Mouse (Mus musculus): ENCODE data around the gene S100a9.

S100a9 gene

DNA sequence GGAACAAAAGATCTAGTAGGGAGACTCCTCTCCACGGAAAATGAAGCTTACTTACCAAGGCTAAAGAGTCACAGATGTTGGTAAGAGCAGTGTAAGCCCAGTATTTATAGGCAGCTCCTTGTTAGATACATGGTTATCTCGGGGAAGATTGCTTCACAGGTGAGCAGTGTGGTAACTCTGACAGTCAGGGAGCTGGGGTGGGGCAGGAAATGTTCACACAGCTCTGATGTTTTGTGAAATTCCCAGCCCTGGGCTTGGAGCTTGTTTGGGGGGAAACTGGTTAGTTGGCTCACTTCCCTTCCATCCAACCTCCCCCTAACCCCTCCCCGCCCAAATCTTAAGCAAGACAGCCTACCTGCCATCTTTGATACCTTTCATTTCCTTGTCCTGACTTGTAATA, at the start of gene S100a9:
Gene S100a9, minus strand, starts transcription at position 109 of the 400 bp plus-strand sequence.
- no peak for DNase-seq

GRCm38 (mm10) chr3:90726606-90727005, 31.1 kb upstream of the S100a9 start, which contains the start of gene Pglyrp4:
Gene Pglyrp4 (plus strand): TSS chr3:90726906.
- no peak for DNase-seq

- peak; percentile 79 to 88 for DNase-seq
These were observed 14.3 kb upstream of the S100a9 start for GRCm38 (mm10) chr3:90709591-90710460.

- DNase-seq = peak in 1 of 2 experiments; percentile 27
These were observed 13.1 kb upstream of the S100a9 start for GRCm38 (mm10) chr3:90708523-90709202.

GRCm38 (mm10) chr3:90702244-90702643, 6.7 kb upstream of the S100a9 start:
- no peak for DNase-seq

GRCm38 (mm10) chr3:90693496-90693895, 2.0 kb downstream of the S100a9 start:
- no peak for DNase-seq

- no peak for DNase-seq
These were observed 8.7 kb downstream of the S100a9 start for GRCm38 (mm10) chr3:90686835-90687234.

GRCm38 (mm10) chr3:90683929-90684328, 11.6 kb downstream of the S100a9 start:
- no peak for DNase-seq

GRCm38 (mm10) chr3:90678656-90679055, 16.9 kb downstream of the S100a9 start:
- no peak for DNase-seq

GRCm38 (mm10) chr3:90668846-90669245, 26.7 kb downstream of the S100a9 start, which contains the start of gene S100a8:
Gene S100a8 (plus strand): TSS chr3:90668978.
- DNase-seq = peak; percentile 70 to 78

- peak in 1 of 2 experiments; percentile 20 for DNase-seq
These were observed 31.3 kb downstream of the S100a9 start for GRCm38 (mm10) chr3:90664219-90664618.

DNA sequence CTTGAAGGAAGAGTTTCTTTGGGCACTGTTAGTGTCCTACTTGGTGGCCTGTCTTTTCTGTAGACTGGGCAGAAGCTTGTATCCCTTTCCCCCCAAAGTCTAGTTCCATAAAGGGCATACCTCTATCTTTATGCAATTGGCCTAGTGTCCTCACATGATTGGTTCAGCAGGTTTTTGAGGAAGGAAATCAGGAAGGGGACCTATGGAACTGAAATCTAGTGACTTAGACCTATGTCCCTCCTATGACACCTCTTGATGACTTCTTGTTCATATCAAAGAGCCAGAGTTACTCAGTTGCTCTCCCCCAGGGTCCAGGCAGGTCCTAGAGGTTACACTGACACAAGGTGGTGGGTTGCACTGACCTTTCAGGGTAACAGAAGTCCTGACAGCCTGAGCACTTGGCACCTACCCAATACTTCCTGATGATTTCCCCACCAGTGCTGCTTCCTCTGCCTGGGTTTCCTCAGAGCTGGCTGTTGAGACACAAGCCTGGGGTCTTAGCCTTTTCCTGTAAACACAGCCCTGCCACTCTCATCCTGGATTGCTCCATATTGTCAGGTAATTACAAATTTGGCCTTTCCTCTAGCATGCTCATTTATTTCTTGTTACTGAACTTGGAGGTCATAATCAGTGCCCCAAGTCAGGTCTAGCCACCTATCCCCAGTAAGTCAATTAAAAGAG, 36.0 kb downstream of the S100a9 start:
- peak; percentile 21 to 24 for DNase-seq

GRCm38 (mm10) chr3:90657405-90657804, 38.1 kb downstream of the S100a9 start:
- DNase-seq = peak in 1 of 2 experiments; percentile 22

DNA sequence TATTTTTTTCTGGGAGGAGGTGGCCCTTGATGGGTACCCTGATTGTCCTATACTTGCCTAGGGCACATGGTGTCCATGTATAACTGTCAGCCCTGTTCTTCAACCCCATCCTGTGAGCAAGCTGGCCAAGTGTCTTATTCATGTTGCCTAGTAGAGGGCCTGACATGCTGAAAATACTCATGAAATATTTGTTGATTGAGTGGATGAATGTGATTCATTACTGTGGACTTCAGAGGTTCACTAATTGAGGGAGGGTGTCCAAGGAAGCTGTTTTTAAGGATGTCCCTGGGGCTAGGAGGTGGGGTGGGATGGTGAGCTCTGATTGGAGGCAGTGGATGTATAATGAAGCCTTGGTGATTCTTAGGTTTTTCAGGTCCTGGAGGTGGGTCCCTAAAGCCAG, 41.8 kb downstream of the S100a9 start, which contains the start of gene S100a7a:
Gene S100a7a, plus strand, starts transcription at position 301 of the 400 bp plus-strand sequence.
- no peak for DNase-seq

DNA sequence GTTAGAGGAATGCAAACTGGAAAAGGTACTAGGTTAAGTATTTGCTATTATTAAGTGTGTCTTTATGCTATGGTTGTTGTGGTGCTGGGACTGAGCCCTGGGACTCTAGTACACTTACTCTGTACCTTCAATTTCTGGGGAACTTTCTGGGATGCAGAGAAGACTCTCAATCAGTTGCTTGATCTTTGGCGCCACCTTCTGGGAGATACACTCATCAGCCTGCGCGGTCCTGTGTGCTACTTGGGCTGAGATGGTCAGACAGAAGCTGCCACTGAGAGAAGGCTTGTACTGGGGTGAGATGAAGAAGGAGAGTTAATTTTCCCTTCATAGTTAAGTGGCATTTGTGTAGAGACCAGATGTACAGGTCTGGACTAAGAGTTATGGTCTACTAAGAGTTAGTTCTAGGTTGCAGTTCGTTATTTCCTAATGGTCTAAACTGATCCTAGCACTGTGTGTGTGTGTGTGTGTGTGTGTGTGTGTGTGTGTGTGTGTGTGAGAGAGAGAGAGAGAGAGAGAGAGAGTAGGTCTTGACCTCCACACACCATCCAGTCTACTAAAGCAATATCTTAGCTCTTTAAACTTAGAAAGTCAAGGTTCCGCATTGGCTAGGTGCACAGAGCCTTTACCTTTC, 42.5 kb downstream of the S100a9 start:
- peak; percentile 49 to 77 for DNase-seq

- DNase-seq = no peak
These were observed 45.7 kb downstream of the S100a9 start for GRCm38 (mm10) chr3:90649832-90650231.

DNA sequence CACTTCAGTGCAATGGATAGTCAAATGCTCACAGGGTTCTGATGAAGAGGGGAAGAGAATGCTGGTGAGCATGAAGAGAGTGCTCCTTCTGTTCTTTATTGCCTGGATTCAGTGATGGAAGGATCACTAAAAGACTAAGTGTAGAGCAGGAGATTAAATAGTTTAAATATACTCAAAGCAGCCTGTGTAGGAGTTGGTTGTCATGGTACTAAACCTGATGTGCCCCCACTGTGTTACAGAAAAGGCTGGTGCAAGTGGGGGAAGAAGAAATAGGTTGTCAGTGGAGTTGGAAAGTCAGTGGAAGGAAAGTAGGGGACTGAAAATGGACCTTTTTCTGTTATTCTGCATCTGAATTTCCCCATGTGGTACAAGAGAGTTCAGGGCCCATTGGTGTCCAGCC, 46.5 kb downstream of the S100a9 start:
- DNase-seq = no peak

- DNase-seq = no peak
These were observed 48.2 kb downstream of the S100a9 start for GRCm38 (mm10) chr3:90647291-90647690.

DNA sequence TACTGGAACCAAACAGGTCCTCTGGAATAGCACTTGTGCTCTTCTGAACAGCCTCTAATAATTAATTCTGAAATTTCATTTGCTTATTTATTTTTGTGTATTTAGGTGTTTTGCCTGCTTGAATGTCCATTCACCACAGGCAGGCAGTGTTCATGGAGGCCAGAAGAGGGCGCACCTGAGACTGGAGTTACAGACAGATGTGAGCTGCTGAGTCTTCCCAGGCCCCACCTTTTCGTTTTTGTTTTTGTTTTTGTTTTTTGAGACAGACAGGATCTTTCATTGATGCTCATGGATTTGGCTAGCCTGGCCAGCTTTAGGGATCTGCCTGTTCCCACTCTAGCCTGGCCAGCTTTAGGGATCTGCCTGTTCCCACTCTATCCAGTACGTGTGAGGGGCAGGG, 51.3 kb downstream of the S100a9 start:
- peak; percentile 45 to 67 for DNase-seq
